Mouse (Mus musculus) spleen, postnatal 10 days (tissue): ENCODE results near the gene Cep104.

Source experiments
- DNase-seq, 2 experiments: peaks; one replicate each; pipeline ENCODE4 v3.0.0; 2021 to 2022; ENCODE audit warnings: low spot score in 2 of 2

The Cep104 gene

DNA sequence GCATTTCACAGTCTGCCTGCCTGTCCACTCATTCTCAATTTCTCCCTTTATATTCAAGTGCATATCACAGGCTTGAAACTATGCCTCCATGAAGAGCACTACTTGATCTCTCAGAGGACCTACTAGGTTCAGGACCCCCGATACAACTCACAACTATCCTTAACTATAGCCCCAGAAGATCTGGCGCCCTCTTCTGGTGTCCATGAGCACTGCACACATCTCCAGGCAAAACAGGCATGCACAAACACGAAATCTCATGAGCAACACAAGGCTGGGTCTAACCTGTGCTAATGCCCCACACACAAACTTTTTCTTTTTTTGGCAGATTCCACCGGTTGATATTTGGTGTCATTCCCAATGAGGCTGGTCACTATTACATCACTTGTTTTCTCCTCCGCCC is 70.8 kb downstream of the Cep104 start:
- no peak for DNase-seq

DNA sequence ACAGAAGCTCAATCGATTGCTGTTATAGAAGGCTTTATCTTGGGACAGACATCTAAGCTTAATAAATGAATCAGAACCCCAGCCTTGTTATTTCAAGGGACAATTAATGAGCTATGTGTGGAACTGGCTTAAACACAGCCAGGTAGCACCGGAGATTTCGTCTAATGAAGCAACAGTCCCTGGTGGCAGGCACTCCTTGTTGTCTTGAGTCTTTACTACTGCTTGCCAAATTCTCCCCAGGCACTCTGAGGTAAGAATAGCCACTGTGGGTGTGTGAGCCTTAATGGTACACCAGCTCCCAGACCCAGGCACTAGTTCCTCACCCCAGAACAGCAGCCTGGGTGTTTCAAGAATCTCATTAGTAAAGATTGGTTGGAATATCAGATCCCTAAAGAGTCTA is 76.4 kb downstream of the Cep104 start:
- no peak for DNase-seq

DNA sequence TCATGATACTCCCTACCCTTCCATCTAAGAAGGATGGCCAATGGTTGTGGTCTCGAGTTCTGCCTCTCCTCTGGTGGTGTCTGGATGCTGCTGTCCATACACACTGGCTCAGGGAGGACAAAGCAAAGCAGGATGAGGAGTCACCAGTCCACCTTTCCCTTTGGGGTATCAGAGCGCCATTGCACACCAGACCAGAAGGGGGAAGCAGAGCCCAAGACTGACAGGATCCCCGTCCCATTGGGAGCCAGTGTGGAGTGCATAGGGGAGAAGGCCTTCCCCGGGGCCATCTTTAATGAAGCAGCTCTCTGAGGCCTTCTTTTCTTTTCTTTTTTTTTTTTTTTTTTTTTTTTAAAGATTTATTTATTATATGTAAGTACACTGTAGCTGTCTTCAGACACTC is 78.1 kb downstream of the Cep104 start:
- DNase-seq, result no peak

GRCm38 (mm10) chr4:154055482-154055881 is 80.5 kb downstream of the Cep104 start:
- no peak for DNase-seq

DNA sequence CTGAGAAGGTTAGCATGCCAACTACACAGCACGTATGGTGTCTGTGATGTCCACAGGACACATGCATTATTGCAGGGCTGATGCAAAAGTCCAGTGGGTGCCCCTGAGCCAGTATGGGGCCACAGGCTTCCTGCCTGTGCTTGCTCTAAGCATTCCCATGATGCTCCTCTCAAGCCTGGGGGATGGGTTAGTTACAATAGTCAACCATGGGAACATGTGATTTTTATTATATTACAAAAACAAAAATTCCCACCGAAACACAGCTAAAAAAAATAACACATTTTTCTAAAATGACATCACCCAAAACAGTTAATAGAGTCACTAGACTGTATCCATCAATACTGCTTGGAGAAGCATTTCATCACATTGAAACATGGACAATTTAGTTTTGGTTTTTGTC is 81.1 kb downstream of the Cep104 start:
- no peak for DNase-seq

DNA sequence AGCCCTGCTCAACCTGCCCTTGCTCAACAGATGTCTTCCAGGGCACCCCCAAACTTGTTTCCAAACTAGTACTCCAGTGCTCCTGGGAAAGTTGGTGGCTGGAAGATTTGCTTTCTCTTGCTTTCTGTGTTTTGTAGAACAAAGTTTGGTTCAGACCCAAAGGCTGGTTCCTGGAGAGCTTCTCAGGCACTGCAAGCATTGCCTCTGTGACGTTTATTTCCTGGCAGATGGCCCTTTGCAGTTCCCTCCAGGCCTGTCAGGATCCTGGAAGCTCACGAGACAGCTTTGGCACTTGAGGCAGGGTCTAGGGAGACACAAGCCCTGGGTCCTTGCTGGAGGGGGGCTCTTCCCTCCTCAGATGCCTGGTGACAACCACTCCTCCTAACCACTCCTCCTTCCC is 81.7 kb downstream of the Cep104 start:
- DNase-seq, result no peak

- no peak for DNase-seq
Observed at GRCm38 (mm10) chr4:154057696-154058095, 82.7 kb downstream of the Cep104 start.
